Mouse (Mus musculus) CH12.LX (cell line): ENCODE results near the gene Tmem35b. TPM values are rescaled to one million over a fixed set of nuclear protein-coding genes. Genes with fewer than 3 reads are reported as not detected.

Experiments
- DNase-seq: peaks from one replicate; pipeline ENCODE4 v3.0.0-alpha.2; 2013; ENCODE audit errors: extremely low read depth
- H3K27ac ChIP-seq: 2 replicates; pipeline ENCODE4 v1.5.1; 2012; ENCODE audit warnings: low read depth, mild to moderate bottlenecking, control low read depth, moderate library complexity; ENCODE audit not compliant: insufficient read depth
- H3K27me3 ChIP-seq: replicated peaks from 2 replicates; pipeline ENCODE3; 2012; ENCODE audit warnings: inconsistent platforms
- H3K36me3 ChIP-seq, 2 experiments: replicated peaks in 1 of 2; 2 replicates each; pipeline versions ENCODE3 to v1.6.1; 2012; ENCODE audit warnings: inconsistent platforms in 1 of 2, low read length in 1 of 2, mild to moderate bottlenecking in 1 of 2, mixed read lengths in 1 of 2, moderate library complexity in 1 of 2; ENCODE audit not compliant: control insufficient read depth in 1 of 2, insufficient read depth in 1 of 2
- H3K4me1 ChIP-seq, 2 experiments: 2 replicates each; pipeline ENCODE4 v1.6.1; 2012; ENCODE audit warnings: inconsistent platforms in 1 of 2, moderate library complexity in 1 of 2; ENCODE audit not compliant: insufficient read depth in 2 of 2, control insufficient read depth in 1 of 2
- H3K4me2 ChIP-seq: 2 replicates; pipeline ENCODE4 v1.6.1; 2012; ENCODE audit warnings: low read depth, mild to moderate bottlenecking, control low read depth; ENCODE audit not compliant: poor library complexity, insufficient read depth, severe bottlenecking
- H3K4me3 ChIP-seq, 3 experiments: fragments of 150-350 bp in 1 of 3; sonication (generic) in 1 of 3; replicated peaks in 1 of 3; 2 replicates each; pipeline versions ENCODE3 to v1.5.1; 2011 to 2012; ENCODE audit warnings: low read depth in 2 of 3, low read length in 2 of 3, mild to moderate bottlenecking in 2 of 3, moderate library complexity in 2 of 3, control low read depth in 1 of 3, improper control_type of control experiment in 1 of 3, inconsistent platforms in 1 of 3, mixed read lengths in 1 of 3; ENCODE audit not compliant: poor library complexity in 1 of 3
- H3K79me2 ChIP-seq: replicated peaks from 2 replicates; pipeline ENCODE4 v1.6.1; 2012; ENCODE audit warnings: mild to moderate bottlenecking, moderate library complexity; ENCODE audit not compliant: control insufficient read depth, poor library complexity, insufficient read depth, severe bottlenecking; ENCODE audit errors: extremely low read depth
- H3K9ac ChIP-seq: 2 replicates; pipeline ENCODE4 v1.6.1; 2012; ENCODE audit warnings: low read depth, mild to moderate bottlenecking, control low read depth, moderate library complexity; ENCODE audit not compliant: insufficient read depth
- H3K9me3 ChIP-seq: replicated peaks from 2 replicates; pipeline ENCODE3; 2012; ENCODE audit warnings: low read length, inconsistent platforms, mixed read lengths
- BHLHE40 ChIP-seq: IDR thresholded peaks from 2 replicates; pipeline ENCODE4 v1.6.1; 2011; ENCODE audit warnings: mild to moderate bottlenecking, low read depth, low read length, improper control_type of control experiment
- CHD1 ChIP-seq: IDR thresholded peaks from 2 replicates; pipeline ENCODE4 v1.6.1; 2012; ENCODE audit warnings: low read depth, low read length, improper control_type of control experiment, inconsistent platforms
- CHD2 ChIP-seq: IDR thresholded peaks from 2 replicates; pipeline ENCODE4 v1.6.1; 2011; ENCODE audit warnings: low read length, improper control_type of control experiment
- CTCF ChIP-seq, 2 experiments: IDR thresholded peaks in 1 of 2; conservative IDR thresholded peaks in 1 of 2; 2 replicates each; pipeline ENCODE4 v1.5.1; 2011 to 2012; ENCODE audit warnings: low read depth in 2 of 2, low read length in 2 of 2, improper control_type of control experiment in 1 of 2, inconsistent platforms in 1 of 2, mild to moderate bottlenecking in 1 of 2, moderate library complexity in 1 of 2
- E2F4 ChIP-seq: IDR thresholded peaks from 2 replicates; pipeline ENCODE4 v1.6.1; 2011; ENCODE audit warnings: low read depth, low read length, improper control_type of control experiment; ENCODE audit not compliant: insufficient replicate concordance
- ELF1 ChIP-seq: IDR thresholded peaks from 2 replicates; pipeline ENCODE4 v1.6.1; 2014; ENCODE audit warnings: low read depth, mild to moderate bottlenecking, inconsistent platforms, low read length, improper control_type of control experiment
- EP300 ChIP-seq: IDR thresholded peaks from 2 replicates; pipeline ENCODE4 v1.6.1; 2011; ENCODE audit warnings: low read length, improper control_type of control experiment
- ETS1 ChIP-seq: conservative IDR thresholded peaks from 2 replicates; pipeline ENCODE4 v1.6.1; 2012; ENCODE audit warnings: low read depth, mild to moderate bottlenecking, inconsistent platforms, low read length, improper control_type of control experiment, moderate library complexity
- GABPA ChIP-seq: IDR thresholded peaks from 2 replicates; pipeline ENCODE4 v1.6.1; 2012; ENCODE audit warnings: low read depth, low read length, improper control_type of control experiment, inconsistent platforms; ENCODE audit not compliant: insufficient replicate concordance
- JUN ChIP-seq: IDR thresholded peaks from 2 replicates; pipeline ENCODE4 v1.6.1; 2011; ENCODE audit warnings: low read depth, mild to moderate bottlenecking, low read length, improper control_type of control experiment, moderate library complexity; ENCODE audit not compliant: insufficient read depth
- JUND ChIP-seq: conservative IDR thresholded peaks from 2 replicates; pipeline ENCODE4 v1.6.1; 2011; ENCODE audit warnings: low read depth, low read length, improper control_type of control experiment
- KAT2A ChIP-seq: IDR thresholded peaks from 2 replicates; pipeline ENCODE4 v1.6.1; 2012; ENCODE audit warnings: low read length, improper control_type of control experiment, inconsistent platforms; ENCODE audit not compliant: insufficient replicate concordance
- MAFK ChIP-seq: IDR thresholded peaks from 2 replicates; pipeline ENCODE4 v1.6.1; 2011; ENCODE audit warnings: low read length, improper control_type of control experiment; ENCODE audit not compliant: insufficient replicate concordance
- MAX ChIP-seq: IDR thresholded peaks from 2 replicates; pipeline ENCODE4 v1.6.1; 2011; ENCODE audit warnings: low read length, improper control_type of control experiment
- MAZ ChIP-seq: IDR thresholded peaks from 2 replicates; pipeline ENCODE4 v1.6.1; 2012; ENCODE audit warnings: low read depth, mild to moderate bottlenecking, inconsistent platforms, low read length, improper control_type of control experiment, moderate library complexity
- NRF1 ChIP-seq: IDR thresholded peaks from 2 replicates; pipeline ENCODE4 v1.6.1; 2014; ENCODE audit warnings: low read depth, mild to moderate bottlenecking, inconsistent platforms, low read length, improper control_type of control experiment, moderate library complexity
- POLR2A ChIP-seq: IDR thresholded peaks from 2 replicates; pipeline ENCODE4 v1.6.1; 2011; ENCODE audit warnings: low read depth, mild to moderate bottlenecking, improper control_type of control experiment, low read length
- POLR2AphosphoS2 ChIP-seq: IDR thresholded peaks from 2 replicates; pipeline ENCODE4 v1.6.1; 2011; ENCODE audit warnings: low read depth, low read length, improper control_type of control experiment
- RAD21 ChIP-seq: IDR thresholded peaks from 2 replicates; pipeline ENCODE4 v1.6.1; 2011; ENCODE audit warnings: low read depth, mild to moderate bottlenecking, low read length, improper control_type of control experiment, moderate library complexity
- RCOR1 ChIP-seq: conservative IDR thresholded peaks from 2 replicates; pipeline ENCODE4 v1.6.1; 2012; ENCODE audit warnings: low read depth, mild to moderate bottlenecking, inconsistent platforms, low read length, improper control_type of control experiment
- SIN3A ChIP-seq: IDR thresholded peaks from 2 replicates; pipeline ENCODE4 v1.6.1; 2012; ENCODE audit warnings: low read length, improper control_type of control experiment, inconsistent platforms
- SMC3 ChIP-seq: IDR thresholded peaks from 2 replicates; pipeline ENCODE4 v1.6.1; 2011; ENCODE audit warnings: low read depth, low read length, improper control_type of control experiment
- TBP ChIP-seq: conservative IDR thresholded peaks from 2 replicates; pipeline ENCODE4 v1.6.1; 2011; ENCODE audit warnings: low read depth, low read length, improper control_type of control experiment
- TCF12 ChIP-seq: IDR thresholded peaks from 2 replicates; pipeline ENCODE4 v1.6.1; 2014; ENCODE audit warnings: low read depth, mild to moderate bottlenecking, inconsistent platforms, low read length, improper control_type of control experiment
- UBTF ChIP-seq: IDR thresholded peaks from 2 replicates; pipeline ENCODE4 v1.6.1; 2012; ENCODE audit warnings: low read depth, mild to moderate bottlenecking, inconsistent platforms, low read length, improper control_type of control experiment, moderate library complexity
- USF1 ChIP-seq: IDR thresholded peaks from 2 replicates; pipeline ENCODE4 v1.6.1; 2014; ENCODE audit warnings: low read depth, mild to moderate bottlenecking, inconsistent platforms, low read length, improper control_type of control experiment
- USF2 ChIP-seq: conservative IDR thresholded peaks from 2 replicates; pipeline ENCODE4 v1.6.1; 2011; ENCODE audit warnings: low read depth, low read length, improper control_type of control experiment
- ZC3H11A ChIP-seq: IDR thresholded peaks from 2 replicates; pipeline ENCODE4 v1.6.1; 2012; ENCODE audit warnings: low read depth, mild to moderate bottlenecking, inconsistent platforms, low read length, improper control_type of control experiment
- ZKSCAN1 ChIP-seq: IDR thresholded peaks from 2 replicates; pipeline ENCODE4 v1.6.1; 2012; ENCODE audit warnings: low read depth, inconsistent platforms, low read length, improper control_type of control experiment, borderline replicate concordance
- ZMIZ1 ChIP-seq: IDR thresholded peaks from 2 replicates; pipeline ENCODE4 v1.6.1; 2012; ENCODE audit warnings: low read depth, mild to moderate bottlenecking, inconsistent platforms, low read length, improper control_type of control experiment
- ZNF384 ChIP-seq: IDR thresholded peaks from 2 replicates; pipeline ENCODE4 v1.6.1; 2012; ENCODE audit warnings: low read depth, low read length, improper control_type of control experiment, inconsistent platforms
- dilution Hi-C: fragments of 300-500 bp; cut with MboI; formaldehyde crosslinking; loops from 2 replicates; pipeline ENCODE4 v1.14.3; 2020; ENCODE audit warnings: low sequenced_read_pairs; ENCODE audit not compliant: extremely low pct_unique_long_range_greater_than_20kb, extremely low pct_ligation_motif_present
- in situ Hi-C: fragments of 300-500 bp; cut with MboI; formaldehyde crosslinking; loops from 3 replicates; pipeline ENCODE4 v1.14.3; 2019; ENCODE audit warnings: low sequenced_read_pairs, low pct_ligation_motif_present, low pct_unique_long_range_greater_than_20kb, mixed read lengths
- polyA plus RNA-seq: library from polyadenylated mRNA; unstranded; fragments of >175 nt; gene quantifications from 2 replicates; pipeline ENCODE4 v1.2.1, GENCODE M21; 2012; ENCODE audit warnings: low read depth; ENCODE audit not compliant: insufficient read length
- total RNA-seq, 2 experiments: library from RNA; depleted of rRNA; stranded (reverse); fragments of 300-350 nt in 1 of 2; fragments of >200 nt in 1 of 2; gene quantifications; 2 replicates each; pipeline ENCODE4 v1.2.3; 2012 to 2014

Tmem35b gene
- total RNA-seq (2012; rRNA removed): 8.4 and 14.2 TPM in 2 replicates
- 8.3 and 9.4 TPM in 2 replicates for total RNA-seq (2014; rRNA removed)
- polyA plus RNA-seq: 5.5 and 7.1 TPM in 2 replicates

DNA sequence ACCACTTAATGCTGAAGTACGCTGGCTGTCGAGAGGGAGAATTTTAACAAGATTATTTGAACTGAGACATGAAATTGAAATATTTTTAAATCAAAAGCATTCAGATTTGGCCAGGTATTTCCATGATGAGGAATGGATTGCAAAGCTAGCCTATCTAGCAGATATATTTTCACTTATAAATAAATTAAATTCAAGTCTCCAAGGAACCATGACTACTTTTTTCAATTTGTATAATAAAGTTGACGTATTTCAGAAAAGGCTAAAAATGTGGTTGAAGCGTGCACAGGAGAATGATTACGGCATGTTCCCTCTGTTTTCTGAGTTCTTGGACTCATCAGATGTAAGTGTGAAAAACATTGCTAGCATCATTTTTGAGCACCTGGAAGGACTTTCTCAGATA is at the start of gene Tmem35b:
Gene Tmem35b, plus strand, starts transcription at position 301 of the 400 bp plus-strand sequence.
- in situ Hi-C loops: no loop called here
- H3K79me2 ChIP-seq: no peaks in the 10 kb centered on the region

DNA sequence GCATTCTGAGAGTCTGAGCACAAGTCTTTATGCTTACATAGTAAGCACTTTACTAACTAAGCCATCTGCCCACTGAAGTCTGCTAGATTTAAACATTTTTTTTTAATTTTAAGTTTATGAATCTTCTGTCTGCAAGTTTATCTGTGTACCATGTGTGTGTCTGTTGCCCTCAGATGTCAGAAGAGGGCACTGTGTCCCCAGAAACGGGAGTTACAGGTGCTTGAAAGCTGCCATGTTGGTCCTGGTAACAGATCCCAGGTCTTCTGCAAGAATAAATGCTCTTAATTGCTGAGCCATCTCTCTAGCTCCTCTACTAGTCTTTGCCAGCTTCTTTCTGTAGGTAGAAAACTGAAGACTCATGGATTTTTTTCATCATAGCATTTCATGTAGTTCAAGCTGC is 48.6 kb upstream of the Tmem35b start:
- dilution Hi-C loops (no loop called here), in situ Hi-C loops (loop anchor here (10.0 kb wide), 1 partner anchor 170 kb away; the partner anchor contains the start of gene Smim12)
- H3K4me1 ChIP-seq: peaks cover 0 to 21% of the 10 kb centered on the region in 2 experiments; a peak in 2 of 4 replicates
- no peak for DNase-seq
- H3K9me3 ChIP-seq: no peaks in the 10 kb centered on the region
- no peak overlapping the region for H3K9ac ChIP-seq
- no peak for TF ChIP-seq KAT2A
- no peak for TF ChIP-seq ETS1
- no peak for TF ChIP-seq BHLHE40
- TF ChIP-seq POLR2A: no peak
- peak in 1 of 2 experiments; percentile 56; a peak in 2 of 4 replicates for TF ChIP-seq CTCF (conservative IDR thresholded peaks at IDR 0.05 in 1 of 2, IDR thresholded peaks at IDR 0.05 in 1 of 2; ENCODE audit: low read depth in 2 of 2, low read length in 2 of 2)
- TF ChIP-seq JUND: no peak
- TF ChIP-seq ELF1: no peak
- no peak for TF ChIP-seq TCF12
- TF ChIP-seq ZMIZ1: no peak
- TF ChIP-seq TBP: no peak
- no peak for TF ChIP-seq USF2
- TF ChIP-seq EP300: no peak
- TF ChIP-seq USF1: no peak
- TF ChIP-seq ZC3H11A: no peak
- TF ChIP-seq E2F4: no peak
- no peak for TF ChIP-seq POLR2AphosphoS2
- TF ChIP-seq GABPA: no peak
- TF ChIP-seq NRF1: no peak
- TF ChIP-seq RAD21: peak; percentile 52
- no peak for TF ChIP-seq MAX
- no peak for TF ChIP-seq CHD1
- TF ChIP-seq SMC3: peak; percentile 19; the same call in 1 of the 2 replicates
- TF ChIP-seq MAZ: no peak
- TF ChIP-seq ZKSCAN1: no peak
- no peak for TF ChIP-seq SIN3A
- no peak for TF ChIP-seq RCOR1
- H3K36me3 ChIP-seq: no peaks in the 10 kb centered on the region
- no peak overlapping the region for H3K27ac ChIP-seq
- no peak overlapping the region for H3K4me2 ChIP-seq
- no peak overlapping the region for H3K4me3 ChIP-seq
- no peaks in the 10 kb centered on the region for H3K27me3 ChIP-seq
- H3K79me2 ChIP-seq: no peaks in the 10 kb centered on the region

More for the DNA sequence above, at the start of gene Tmem35b:
- no peak within 1 kb of the TSS for H3K27ac ChIP-seq
- dilution Hi-C loops: no loop called here
- no peak for DNase-seq
- no peaks in the 10 kb centered on the region for H3K27me3 ChIP-seq
- no peak within 1 kb of the TSS for H3K9ac ChIP-seq
- no peak within 1 kb of the TSS for H3K4me2 ChIP-seq
- no peaks in the 10 kb centered on the region for H3K9me3 ChIP-seq
- TF ChIP-seq ETS1 (no peak), JUND (no peak), JUN (no peak), USF2 (no peak), POLR2A (no peak), ZNF384 (no peak), UBTF (no peak), EP300 (no peak), TCF12 (no peak), CHD1 (no peak), CHD2 (no peak), KAT2A (no peak), RAD21 (no peak), ZMIZ1 (no peak), E2F4 (no peak), NRF1 (no peak), MAZ (no peak), MAFK (no peak)
- H3K4me3 ChIP-seq: no peak within 1 kb of the TSS
- H3K4me1 ChIP-seq: peaks cover 0 to 26% of the 10 kb centered on the region in 2 experiments; a peak in 2 of 4 replicates
- peaks cover 2 to 22% of the 10 kb centered on the region in 2 experiments for H3K36me3 ChIP-seq
